Mouse (Mus musculus) urinary bladder, postnatal 36 days (tissue): ENCODE results near the gene Zfp983.
"Not testable (repeated sequence)": the region's sequence is repeated elsewhere in the genome, so short reads cannot be mapped to it uniquely, and the experiment has no call there.

Experiments used
- DNase-seq, 2 experiments: peaks; one replicate each; pipeline ENCODE4 v3.0.0; 2022; ENCODE audit warnings: low spot score in 2 of 2, mixed read lengths in 1 of 2

Gene Zfp983

GRCm38 (mm10) chr17:21650364-21650907 is at the start of gene Zfp983:
Gene Zfp983, plus strand, starts transcription at chr17:21650624.
- DNase-seq, result peak; percentile 62 to 78

- no peak for DNase-seq
Observed at GRCm38 (mm10) chr17:21616356-21616755, 34.1 kb upstream of the Zfp983 start.

- DNase-seq, result no peak
Observed at GRCm38 (mm10) chr17:21617352-21617751, 33.1 kb upstream of the Zfp983 start.

- no peak for DNase-seq
Observed at GRCm38 (mm10) chr17:21623647-21624046, 26.8 kb upstream of the Zfp983 start.

GRCm38 (mm10) chr17:21635758-21636157 is 14.7 kb upstream of the Zfp983 start:
- DNase-seq, result not testable (repeated sequence)

GRCm38 (mm10) chr17:21648791-21649190 is 1.6 kb upstream of the Zfp983 start:
- no peak for DNase-seq

GRCm38 (mm10) chr17:21649936-21650335 is 488 bp upstream of the Zfp983 start:
- peak in 1 of 2 experiments; percentile 7 for DNase-seq

GRCm38 (mm10) chr17:21678826-21679225 is 28.4 kb downstream of the Zfp983 start:
- not testable (repeated sequence) for DNase-seq

GRCm38 (mm10) chr17:21679273-21680018 is 29.0 kb downstream of the Zfp983 start:
- peak; percentile 78 to 87 for DNase-seq

GRCm38 (mm10) chr17:21680019-21680376 is 29.6 kb downstream of the Zfp983 start:
- not testable (repeated sequence) for DNase-seq

GRCm38 (mm10) chr17:21691560-21691959 is 41.1 kb downstream of the Zfp983 start, which contains the start of gene Gm10226:
Gene Gm10226, plus strand, starts transcription at chr17:21691860.
- no peak for DNase-seq

- no peak for DNase-seq
Observed at GRCm38 (mm10) chr17:21693342-21693741, 42.9 kb downstream of the Zfp983 start.

- DNase-seq, result no peak
Observed at GRCm38 (mm10) chr17:21696073-21696472, 45.6 kb downstream of the Zfp983 start.

- no peak for DNase-seq
Observed at GRCm38 (mm10) chr17:21702281-21703240, 52.1 kb downstream of the Zfp983 start.

GRCm38 (mm10) chr17:21703414-21703813 is 53.0 kb downstream of the Zfp983 start:
- DNase-seq, result no peak

GRCm38 (mm10) chr17:21707343-21707996 is 57.0 kb downstream of the Zfp983 start, which contains the start of gene Zfp760:
Gene Zfp760, plus strand, starts transcription at chr17:21707741.
- peak; percentile 75 to 86 for DNase-seq

GRCm38 (mm10) chr17:21708401-21708800 is 58.0 kb downstream of the Zfp983 start:
- no peak for DNase-seq
